Mouse (Mus musculus) liver, postnatal 0 days (tissue): ENCODE measurements at regions not wholly inside any gene's neighbourhood (a gene's known extent, or its start where the extent isn't known, plus 50 kb on each side); places are given as distances from the start of the nearest gene placed in this dataset.

Experiments used
- ATAC-seq: fragments of 200-750 bp; cut with Nextera tagmentation; 2 replicates; pipeline ENCODE4 v1.8.0; 2017; ENCODE audit warnings: mild to moderate bottlenecking, moderate library complexity
- DNase-seq: peaks from one replicate; pipeline ENCODE4 v3.0.0-alpha.2; 2016
- H3K27ac ChIP-seq: fragments of 300-500 bp; sonication (generic); 2 replicates; pipeline ENCODE4 v1.5.1; 2014; ENCODE audit warnings: antibody characterized with exemption, moderate library complexity, mild to moderate bottlenecking, low read depth
- H3K27me3 ChIP-seq: fragments of 300-500 bp; sonication (generic); 2 replicates; pipeline ENCODE4 v1.6.1; 2014; ENCODE audit warnings: low read length, control low read depth, mixed read lengths; ENCODE audit not compliant: insufficient read depth
- H3K36me3 ChIP-seq: fragments of 300-500 bp; sonication (generic); replicated peaks from 2 replicates; pipeline ENCODE4 v1.6.1; 2014; ENCODE audit warnings: mild to moderate bottlenecking, control low read depth, low read length, moderate library complexity, mixed read lengths; ENCODE audit not compliant: insufficient read depth
- H3K4me1 ChIP-seq: fragments of 300-500 bp; sonication (generic); 2 replicates; pipeline ENCODE4 v1.6.1; 2014; ENCODE audit warnings: antibody characterized with exemption, mild to moderate bottlenecking, control low read depth; ENCODE audit not compliant: insufficient read depth
- H3K4me2 ChIP-seq: fragments of 300-500 bp; sonication (generic); 2 replicates; pipeline ENCODE4 v1.6.1; 2014; ENCODE audit warnings: low read depth, mild to moderate bottlenecking, low read length, moderate library complexity, mixed read lengths
- H3K4me3 ChIP-seq: fragments of 300-500 bp; sonication (generic); 2 replicates; pipeline ENCODE4 v1.5.1; 2014; ENCODE audit warnings: low read depth, low read length
- H3K9ac ChIP-seq: fragments of 300-500 bp; sonication (generic); replicated peaks from 2 replicates; pipeline ENCODE4 v1.6.1; 2014; ENCODE audit warnings: mild to moderate bottlenecking, moderate library complexity
- H3K9me3 ChIP-seq: fragments of 300-500 bp; sonication (generic); 2 replicates; pipeline ENCODE4 v1.6.1; 2016; ENCODE audit warnings: mild to moderate bottlenecking, control low read depth, low read length, mixed read lengths
- CTCF ChIP-seq: sonication (generic); IDR thresholded peaks from 2 replicates; pipeline ENCODE4 v1.5.1; 2016; ENCODE audit warnings: antibody characterized with exemption, low read depth
- EP300 ChIP-seq: IDR thresholded peaks from 2 replicates; pipeline ENCODE4 v1.6.1; 2016; ENCODE audit warnings: antibody characterized with exemption, low read depth, mild to moderate bottlenecking
- WGBS: fragments of 180-500 bp; shearing (Covaris S2); extraction: QIAGEN DNeasy Blood & Tissue Kit; methylation state at CpG from one replicate; pipeline ENCODE4 v1.1.7; 2014; ENCODE audit not compliant: insufficient replicate concordance; 5-methylcytosine and 5-hydroxymethylcytosine counted together

GRCm38 (mm10) chr3:140182690-140183089 lies 977.2 kb downstream of the Stpg2 start:
- H3K9ac ChIP-seq: no peak overlapping the region
- no peak overlapping the region for H3K27ac ChIP-seq
- no peaks in the 10 kb centered on the region for H3K4me1 ChIP-seq
- H3K4me3 ChIP-seq: no peak overlapping the region
- H3K27me3 ChIP-seq: no peaks in the 10 kb centered on the region
- ATAC-seq (no peak), DNase-seq (no peak)
- no peak overlapping the region for H3K4me2 ChIP-seq
- no peaks in the 10 kb centered on the region for H3K36me3 ChIP-seq
- no peaks in the 10 kb centered on the region for H3K9me3 ChIP-seq
- 78% methylated on average over 4 of the region's 4 CpGs for WGBS
- no peak for TF ChIP-seq EP300
- TF ChIP-seq CTCF: no peak

DNA sequence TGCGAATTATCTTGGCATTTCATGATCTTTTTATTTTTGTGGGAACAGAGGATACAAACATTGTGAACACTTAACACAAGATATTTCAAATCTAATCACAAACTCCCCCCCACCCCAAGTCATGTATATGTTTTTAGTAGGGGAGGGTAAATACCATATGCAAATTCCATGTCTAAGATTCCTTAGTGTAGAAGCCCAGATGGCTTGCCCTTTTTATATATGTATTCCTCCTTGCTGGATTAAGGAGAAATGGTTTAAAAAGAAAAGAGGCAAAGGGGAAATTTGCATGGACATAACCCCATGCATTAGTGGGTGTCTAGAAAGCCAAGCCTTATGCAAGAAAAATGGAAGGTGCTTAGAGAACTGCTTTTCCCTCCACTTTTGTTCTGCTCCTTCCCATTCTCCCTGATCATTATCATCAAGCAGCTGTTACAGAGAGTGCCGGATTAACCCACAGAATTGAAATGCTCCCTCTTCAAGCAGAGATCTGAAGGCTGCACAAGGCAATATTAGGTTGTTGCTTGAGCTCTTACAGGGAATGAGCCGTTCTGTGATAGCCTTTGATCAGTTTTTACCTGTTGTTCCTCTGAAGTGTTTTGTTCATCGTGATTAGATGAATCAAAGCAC lies 979.5 kb downstream of the Stpg2 start:
- no peak for TF ChIP-seq CTCF
- TF ChIP-seq EP300: no peak
- ATAC-seq (no peak), DNase-seq (no peak)
- 64% methylated on average over 4 of the region's 4 CpGs for WGBS
- Histone ChIP-seq H3K9me3 (no peaks in the 10 kb centered on the region), H3K27me3 (no peaks in the 10 kb centered on the region), H3K27ac (no peak overlapping the region), H3K4me1 (no peaks in the 10 kb centered on the region), H3K4me3 (no peak overlapping the region), H3K9ac (no peak overlapping the region), H3K4me2 (no peak overlapping the region), H3K36me3 (no peaks in the 10 kb centered on the region)

GRCm38 (mm10) chr3:140205914-140206313 lies 1000.4 kb downstream of the Stpg2 start:
- Histone ChIP-seq H3K27ac (no peak overlapping the region), H3K4me1 (no peaks in the 10 kb centered on the region), H3K4me3 (no peak overlapping the region), H3K4me2 (no peak overlapping the region), H3K36me3 (no peaks in the 10 kb centered on the region), H3K9ac (no peak overlapping the region), H3K9me3 (no peaks in the 10 kb centered on the region), H3K27me3 (no peaks in the 10 kb centered on the region)
- DNase-seq: no peak
- no peak for ATAC-seq
- TF ChIP-seq CTCF (no peak), EP300 (no peak)

DNA sequence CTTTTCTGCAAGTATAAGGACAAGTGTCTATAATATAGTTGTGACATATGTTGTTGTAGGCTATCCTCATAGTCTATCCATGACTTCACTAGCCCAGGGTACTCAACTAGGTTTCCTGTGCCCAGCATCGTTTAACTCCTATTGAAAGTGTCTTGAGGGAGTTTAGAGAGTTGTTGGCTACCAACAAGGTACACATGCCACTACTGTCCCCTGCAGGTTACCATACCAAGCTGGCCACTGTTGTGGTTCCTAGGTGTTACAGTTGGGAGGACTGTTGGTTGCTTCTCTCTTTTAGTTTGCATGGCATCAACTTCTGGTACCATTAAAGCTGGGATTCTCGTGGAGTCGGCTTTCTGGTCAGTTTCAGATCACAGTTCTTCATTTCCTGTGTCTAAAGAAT lies 990.7 kb downstream of the Pdha2 start:
- H3K9me3 ChIP-seq: no peaks in the 10 kb centered on the region
- H3K36me3 ChIP-seq: no peaks in the 10 kb centered on the region
- no peak for DNase-seq
- H3K4me1 ChIP-seq: no peaks in the 10 kb centered on the region
- no peak overlapping the region for H3K27ac ChIP-seq
- no peak for TF ChIP-seq EP300
- TF ChIP-seq CTCF: no peak
- ATAC-seq: no peak
- 61% methylated on average over 3 of the region's 3 CpGs for WGBS
- no peak overlapping the region for H3K4me3 ChIP-seq
- no peak overlapping the region for H3K9ac ChIP-seq
- no peak overlapping the region for H3K4me2 ChIP-seq
- H3K27me3 ChIP-seq: no peaks in the 10 kb centered on the region

DNA sequence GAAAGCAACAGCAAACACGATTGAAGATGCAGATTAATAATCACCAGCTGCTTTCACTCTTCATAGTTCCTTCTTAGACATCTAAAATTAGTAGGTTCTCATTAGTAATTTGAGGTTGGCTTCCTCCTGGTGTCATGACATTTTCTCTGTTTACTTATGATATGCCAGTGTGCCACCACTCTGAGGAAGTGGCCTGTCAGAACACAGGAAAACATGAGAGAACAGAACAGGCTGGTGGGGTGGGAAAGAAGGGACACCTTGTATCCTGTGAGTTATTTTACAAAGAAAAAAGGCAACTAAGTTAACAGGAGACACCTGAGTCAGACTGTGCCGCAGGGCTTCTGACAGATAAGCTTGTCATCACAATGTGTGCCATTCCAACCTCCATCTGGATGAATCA lies 981.4 kb downstream of the Pdha2 start:
- Histone ChIP-seq H3K9me3 (no peaks in the 10 kb centered on the region), H3K36me3 (no peaks in the 10 kb centered on the region), H3K4me1 (no peaks in the 10 kb centered on the region), H3K9ac (no peak overlapping the region), H3K27me3 (no peaks in the 10 kb centered on the region), H3K4me3 (no peak overlapping the region), H3K4me2 (no peak overlapping the region), H3K27ac (no peak overlapping the region)
- DNase-seq (no peak), ATAC-seq (no peak)
- 34% methylated on average over 2 of the region's 2 CpGs for WGBS
- TF ChIP-seq CTCF (no peak), EP300 (no peak)

DNA sequence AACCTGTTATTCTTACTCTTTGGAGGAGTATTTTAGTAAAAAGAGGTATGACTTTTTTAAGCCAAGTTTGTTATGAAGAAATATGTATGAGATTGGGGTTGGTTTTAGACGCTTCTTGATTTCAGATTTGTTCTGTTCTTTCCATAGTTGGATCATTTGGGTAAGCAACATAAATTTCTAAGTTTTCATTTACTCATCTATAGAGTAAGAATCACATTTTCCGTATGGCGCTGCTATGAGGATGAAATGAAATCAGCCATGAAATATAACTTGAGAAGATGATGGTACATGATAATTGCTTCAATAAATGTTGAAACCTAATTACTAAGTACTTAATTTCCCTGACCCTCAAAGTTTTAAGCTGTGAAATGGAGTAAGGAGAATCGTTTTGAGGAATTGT lies 979.0 kb downstream of the Pdha2 start:
- no peaks in the 10 kb centered on the region for H3K36me3 ChIP-seq
- no peak for ATAC-seq
- WGBS: 74% methylated on average over 4 of the region's 4 CpGs

DNA sequence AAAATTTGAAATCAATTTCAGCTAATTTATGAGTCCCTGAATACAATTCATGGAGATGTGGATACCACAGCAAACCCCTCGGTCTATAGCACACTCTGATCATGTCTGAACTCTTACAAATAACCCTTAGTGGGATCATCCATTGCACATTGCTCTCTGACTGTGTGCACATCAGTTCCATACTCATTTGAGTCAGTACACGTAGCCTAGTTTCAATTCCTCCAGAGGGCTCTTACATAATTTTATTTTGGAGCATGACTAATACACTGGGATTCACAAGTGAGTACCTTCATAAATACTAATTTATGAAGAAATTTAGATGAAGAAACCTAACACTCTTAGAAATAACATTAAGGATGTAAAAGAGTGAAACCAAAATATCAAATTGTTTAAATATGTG lies 978.3 kb downstream of the Pdha2 start:
- TF ChIP-seq CTCF (no peak), EP300 (no peak)
- Histone ChIP-seq H3K27ac (no peak overlapping the region), H3K9ac (no peak overlapping the region), H3K36me3 (no peaks in the 10 kb centered on the region), H3K27me3 (no peaks in the 10 kb centered on the region), H3K4me3 (no peak overlapping the region), H3K4me2 (no peak overlapping the region), H3K9me3 (no peaks in the 10 kb centered on the region), H3K4me1 (no peaks in the 10 kb centered on the region)
- 53% methylated on average over 2 of the region's 2 CpGs for WGBS
- DNase-seq: no peak
- no peak for ATAC-seq

More for the DNA sequence above, 979.0 kb downstream of the Pdha2 start:
- no peak overlapping the region for H3K4me3 ChIP-seq
- H3K27ac ChIP-seq: no peak overlapping the region
- no peak overlapping the region for H3K4me2 ChIP-seq
- H3K27me3 ChIP-seq: no peaks in the 10 kb centered on the region
- DNase-seq: no peak
- no peaks in the 10 kb centered on the region for H3K4me1 ChIP-seq
- TF ChIP-seq CTCF (no peak), EP300 (no peak)
- no peak overlapping the region for H3K9ac ChIP-seq
- H3K9me3 ChIP-seq: no peaks in the 10 kb centered on the region
